In the genomic region with DNA sequence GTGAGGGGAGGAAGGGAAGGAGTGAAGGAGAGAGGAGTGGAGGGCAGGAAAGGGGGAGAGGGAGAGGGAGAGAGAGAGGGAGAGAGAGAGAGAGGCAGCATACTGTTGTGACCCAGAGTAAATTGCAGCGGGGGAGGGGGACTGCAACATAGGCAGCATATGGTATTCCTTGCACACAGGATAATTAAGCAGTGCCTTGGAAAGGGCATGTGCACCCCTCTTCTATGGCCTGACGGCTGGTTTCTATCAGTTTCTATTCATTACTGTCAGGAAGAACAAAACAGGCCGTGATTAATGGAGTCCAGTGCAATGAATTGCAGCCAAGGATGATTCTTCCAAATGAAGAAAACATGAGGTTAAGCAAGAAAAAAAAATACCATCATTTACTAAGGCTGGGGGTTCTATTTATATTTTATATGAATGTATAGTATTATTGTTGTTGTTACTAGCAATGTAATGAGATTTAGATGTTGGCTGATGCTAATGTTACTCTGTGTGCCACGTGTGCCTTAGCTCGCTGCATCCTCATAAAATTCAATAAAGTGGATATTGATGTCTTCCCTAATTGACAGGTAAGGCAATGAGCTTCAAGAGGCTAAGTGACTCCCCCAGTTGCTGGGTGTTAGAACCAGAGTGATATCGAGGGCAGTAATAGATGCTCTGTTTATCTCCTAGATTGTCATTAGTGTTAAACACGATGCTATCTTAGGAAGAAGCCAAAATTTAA, we compare ENCODE assay signal across 9 mouse cellular contexts.
DNase-seq lines count a peak whose midpoint lies in the region; ATAC-seq and TF ChIP-seq lines count a peak whose summit lies in the region.
"Had no signal": no experiment of that assay in that cellular context is flagged by ENCODE, and none has a peak within 500 bp of the region (broad histone marks: within the 10 kb centered on the region; RNA-seq: fewer than 3 reads in every experiment).

No protein-coding gene starts in this region.

- H3K4me1 ChIP-seq in kidney, postnatal 0 days (replicated peaks; ENCODE audit: insufficient read depth, low read length): no peaks in the 10 kb centered on the region
- peaks cover 7% of the 10 kb centered on the region for H3K4me1 ChIP-seq in hindbrain, embryonic 12.5 days
- H3K4me1 ChIP-seq in midbrain, embryonic 14.5 days (ENCODE audit: control insufficient read depth, insufficient read depth, low read length): no peaks in the 10 kb centered on the region
- H3K4me1 ChIP-seq in heart, embryonic 12.5 days (replicated peaks): peaks cover 3% of the 10 kb centered on the region; the same call in 1 of the 2 replicates

- no peak overlapping the region for H3K4me3 ChIP-seq in kidney, postnatal 0 days (replicated peaks; ENCODE audit: low read depth, low read length)
- H3K4me3 ChIP-seq in hindbrain, embryonic 12.5 days: no peak overlapping the region
- H3K4me3 ChIP-seq in midbrain, embryonic 14.5 days (replicated peaks; ENCODE audit: low read depth, low read length): no peak overlapping the region
- no peak overlapping the region for H3K4me3 ChIP-seq in heart, embryonic 12.5 days
- no peak overlapping the region for H3K4me3 ChIP-seq in gastrocnemius, adult 2 months
- H3K4me3 ChIP-seq: heart, adult 2 months had no signal

- 50% methylated on average over 7 of the region's 7 CpGs for WGBS in kidney, postnatal 0 days
- 42% methylated on average over 7 of the region's 7 CpGs for WGBS in hindbrain, embryonic 12.5 days
- 50% methylated on average over 7 of the region's 7 CpGs for WGBS in midbrain, embryonic 14.5 days
- 57% methylated on average over 7 of the region's 7 CpGs for WGBS in heart, embryonic 12.5 days

- H3K27ac ChIP-seq in kidney, postnatal 0 days: no peak overlapping the region
- peak overlapping the region; percentile 71 for H3K27ac ChIP-seq in hindbrain, embryonic 12.5 days
- H3K27ac ChIP-seq in midbrain, embryonic 14.5 days (replicated peaks; ENCODE audit: low read depth, low read length): no peak overlapping the region
- no peak overlapping the region for H3K27ac ChIP-seq in heart, embryonic 12.5 days (ENCODE audit: poor library complexity, severe bottlenecking)
- no peak overlapping the region for H3K27ac ChIP-seq in gastrocnemius, adult 2 months
- H3K27ac ChIP-seq: heart, adult 2 months had no signal

- H3K9ac ChIP-seq in kidney, postnatal 0 days (ENCODE audit: low read depth, low read length): no peak overlapping the region
- no peak overlapping the region for H3K9ac ChIP-seq in hindbrain, embryonic 12.5 days
- H3K9ac ChIP-seq in midbrain, embryonic 14.5 days (replicated peaks; ENCODE audit: low read length): no peak overlapping the region
- H3K9ac ChIP-seq in heart, embryonic 12.5 days: no peak overlapping the region

- no peaks in the 10 kb centered on the region for H3K27me3 ChIP-seq in kidney, postnatal 0 days (ENCODE audit: insufficient read depth, low read length)
- H3K27me3 ChIP-seq in hindbrain, embryonic 12.5 days: no peaks in the 10 kb centered on the region
- H3K27me3 ChIP-seq in midbrain, embryonic 14.5 days (ENCODE audit: control insufficient read depth, insufficient read depth, low read length): no peaks in the 10 kb centered on the region
- H3K27me3 ChIP-seq in heart, embryonic 12.5 days (replicated peaks): no peaks in the 10 kb centered on the region

- intact Hi-C loops in gastrocnemius, adult 2 months (cut with DNase I): no loop called here

- peak; percentile 21 for DNase-seq in kidney, postnatal 0 days (ENCODE audit: low spot score)
- no peak for DNase-seq in kidney, adult 8-10 months
- DNase-seq in embryo, embryonic 9.5 days (ENCODE audit: extremely low spot score): peak; percentile 39
- DNase-seq in midbrain, embryonic 14.5 days: peak; percentile 64
- no peak for DNase-seq in cerebellum, adult 9-11 months
- no peak for DNase-seq in gastrocnemius, adult 2 months
- DNase-seq: heart, adult 2 months had no signal

- no peak for ATAC-seq in kidney, postnatal 0 days (replicated peaks; ENCODE audit: low FRiP score, low read depth)
- ATAC-seq in hindbrain, embryonic 12.5 days (ENCODE audit: low FRiP score): peak; percentile 88
- ATAC-seq in midbrain, embryonic 14.5 days (ENCODE audit: low FRiP score, low TSS enrichment): peak; percentile 55; the same call in 1 of the 2 replicates
- ATAC-seq in heart, embryonic 12.5 days (ENCODE audit: insufficient number of reproducible peaks, low FRiP score): no peak

- H3K36me3 ChIP-seq in kidney, postnatal 0 days (ENCODE audit: insufficient read depth, low read length): no peaks in the 10 kb centered on the region
- no peaks in the 10 kb centered on the region for H3K36me3 ChIP-seq in hindbrain, embryonic 12.5 days
- no peaks in the 10 kb centered on the region for H3K36me3 ChIP-seq in midbrain, embryonic 14.5 days (ENCODE audit: control insufficient read depth, insufficient read depth, low read length)
- no peaks in the 10 kb centered on the region for H3K36me3 ChIP-seq in heart, embryonic 12.5 days

- no peak overlapping the region for H3K4me2 ChIP-seq in kidney, postnatal 0 days (ENCODE audit: low read length)
- no peak overlapping the region for H3K4me2 ChIP-seq in hindbrain, embryonic 12.5 days (replicated peaks)
- H3K4me2 ChIP-seq in midbrain, embryonic 14.5 days (ENCODE audit: low read length): no peak overlapping the region
- no peak overlapping the region for H3K4me2 ChIP-seq in heart, embryonic 12.5 days

- no peaks in the 10 kb centered on the region for H3K9me3 ChIP-seq in kidney, postnatal 0 days (replicated peaks; ENCODE audit: low read length)
- no peaks in the 10 kb centered on the region for H3K9me3 ChIP-seq in hindbrain, embryonic 12.5 days (replicated peaks)
- H3K9me3 ChIP-seq in midbrain, embryonic 14.5 days (ENCODE audit: control insufficient read depth, low read length): no peaks in the 10 kb centered on the region
- no peaks in the 10 kb centered on the region for H3K9me3 ChIP-seq in heart, embryonic 12.5 days (replicated peaks)

- no peak for TF ChIP-seq CTCF in kidney, postnatal 0 days (IDR thresholded peaks at IDR 0.05; ENCODE audit: low read depth)
- TF ChIP-seq CTCF in gastrocnemius, adult 2 months (IDR thresholded peaks at IDR 0.05): no peak

Comparison
In these comparisons a context has a peak if more than half of its experiments do, and no peak if none do; other contexts are left out.
1. DNase-seq: peak in kidney, postnatal 0 days (single experiment), embryo, embryonic 9.5 days (single experiment) and midbrain, embryonic 14.5 days (single experiment); none in kidney, adult 8-10 months (0 of 2), cerebellum, adult 9-11 months (single experiment) and gastrocnemius, adult 2 months (single experiment).
2. ATAC-seq: peak in hindbrain, embryonic 12.5 days (single experiment) and midbrain, embryonic 14.5 days (single experiment); none in kidney, postnatal 0 days (single experiment) and heart, embryonic 12.5 days (single experiment).